Mouse (Mus musculus) heart, adult 2 months (tissue): ENCODE results near the gene Lsm4.

Experiments used
- CTCF ChIP-seq: fragments of 200-600 bp; IDR thresholded peaks from 2 replicates; pipeline ENCODE4 v1.8.1; 2022; ENCODE audit warnings: antibody characterized with exemption, mild to moderate bottlenecking, moderate library complexity
- EP300 ChIP-seq: fragments of 200-500 bp; IDR thresholded peaks from 2 replicates; pipeline ENCODE4 v1.6.1; 2011; ENCODE audit warnings: low read depth, low read length, control low read depth; ENCODE audit not compliant: insufficient read depth
- POLR2A ChIP-seq: fragments of 200-500 bp; IDR thresholded peaks from 2 replicates; pipeline ENCODE4 v1.6.1; 2011; ENCODE audit warnings: mild to moderate bottlenecking, low read depth, low read length, control low read depth; ENCODE audit not compliant: insufficient read depth

DNA sequence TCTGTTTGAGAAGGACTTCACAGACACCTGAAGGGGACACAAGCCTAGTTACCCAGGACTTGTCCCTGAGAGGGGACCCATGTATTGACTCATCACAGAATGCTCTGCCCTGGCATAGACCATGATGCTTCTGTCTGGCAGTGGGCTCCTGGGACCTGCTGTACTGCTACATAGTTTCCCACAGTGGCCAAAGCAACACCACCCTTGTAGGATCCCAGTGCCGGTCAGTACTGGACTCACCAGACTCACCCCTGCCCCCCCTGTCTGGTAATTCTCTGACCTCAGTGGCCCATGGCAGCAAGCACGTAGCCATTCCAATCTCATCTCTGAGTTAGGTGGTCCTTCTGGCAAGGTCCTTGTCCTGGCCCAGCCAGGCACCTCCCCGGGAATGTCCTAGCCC lies 15.1 kb downstream of the Lsm4 start:
- TF ChIP-seq CTCF (no peak), EP300 (no peak), POLR2A (no peak)
